Mouse (Mus musculus) CH12.LX (cell line): Measurements from ENCODE around the gene Krtcap3. TPM values are rescaled to one million over a fixed set of nuclear protein-coding genes. Genes with fewer than 3 reads are reported as not detected.

Experiments
- DNase-seq: peaks from one replicate; pipeline ENCODE4 v3.0.0-alpha.2; 2013; ENCODE audit errors: extremely low read depth
- H3K27ac ChIP-seq: 2 replicates; pipeline ENCODE4 v1.5.1; 2012; ENCODE audit warnings: low read depth, mild to moderate bottlenecking, control low read depth, moderate library complexity; ENCODE audit not compliant: insufficient read depth
- H3K27me3 ChIP-seq: replicated peaks from 2 replicates; pipeline ENCODE3; 2012; ENCODE audit warnings: inconsistent platforms
- H3K36me3 ChIP-seq, 2 experiments: replicated peaks in 1 of 2; 2 replicates each; pipeline versions ENCODE3 to v1.6.1; 2012; ENCODE audit warnings: inconsistent platforms in 1 of 2, low read length in 1 of 2, mild to moderate bottlenecking in 1 of 2, mixed read lengths in 1 of 2, moderate library complexity in 1 of 2; ENCODE audit not compliant: control insufficient read depth in 1 of 2, insufficient read depth in 1 of 2
- H3K4me1 ChIP-seq, 2 experiments: 2 replicates each; pipeline ENCODE4 v1.6.1; 2012; ENCODE audit warnings: inconsistent platforms in 1 of 2, moderate library complexity in 1 of 2; ENCODE audit not compliant: insufficient read depth in 2 of 2, control insufficient read depth in 1 of 2
- H3K4me2 ChIP-seq: 2 replicates; pipeline ENCODE4 v1.6.1; 2012; ENCODE audit warnings: low read depth, mild to moderate bottlenecking, control low read depth; ENCODE audit not compliant: poor library complexity, insufficient read depth, severe bottlenecking
- H3K4me3 ChIP-seq, 3 experiments: fragments of 150-350 bp in 1 of 3; sonication (generic) in 1 of 3; replicated peaks in 1 of 3; 2 replicates each; pipeline versions ENCODE3 to v1.5.1; 2011 to 2012; ENCODE audit warnings: low read depth in 2 of 3, low read length in 2 of 3, mild to moderate bottlenecking in 2 of 3, moderate library complexity in 2 of 3, control low read depth in 1 of 3, improper control_type of control experiment in 1 of 3, inconsistent platforms in 1 of 3, mixed read lengths in 1 of 3; ENCODE audit not compliant: poor library complexity in 1 of 3
- H3K79me2 ChIP-seq: replicated peaks from 2 replicates; pipeline ENCODE4 v1.6.1; 2012; ENCODE audit warnings: mild to moderate bottlenecking, moderate library complexity; ENCODE audit not compliant: control insufficient read depth, poor library complexity, insufficient read depth, severe bottlenecking; ENCODE audit errors: extremely low read depth
- H3K9ac ChIP-seq: 2 replicates; pipeline ENCODE4 v1.6.1; 2012; ENCODE audit warnings: low read depth, mild to moderate bottlenecking, control low read depth, moderate library complexity; ENCODE audit not compliant: insufficient read depth
- H3K9me3 ChIP-seq: replicated peaks from 2 replicates; pipeline ENCODE3; 2012; ENCODE audit warnings: low read length, inconsistent platforms, mixed read lengths
- CHD1 ChIP-seq: IDR thresholded peaks from 2 replicates; pipeline ENCODE4 v1.6.1; 2012; ENCODE audit warnings: low read depth, low read length, improper control_type of control experiment, inconsistent platforms
- E2F4 ChIP-seq: IDR thresholded peaks from 2 replicates; pipeline ENCODE4 v1.6.1; 2011; ENCODE audit warnings: low read depth, low read length, improper control_type of control experiment; ENCODE audit not compliant: insufficient replicate concordance
- EP300 ChIP-seq: IDR thresholded peaks from 2 replicates; pipeline ENCODE4 v1.6.1; 2011; ENCODE audit warnings: low read length, improper control_type of control experiment
- ETS1 ChIP-seq: conservative IDR thresholded peaks from 2 replicates; pipeline ENCODE4 v1.6.1; 2012; ENCODE audit warnings: low read depth, mild to moderate bottlenecking, inconsistent platforms, low read length, improper control_type of control experiment, moderate library complexity
- IRF4 ChIP-seq: IDR thresholded peaks from 2 replicates; pipeline ENCODE4 v1.6.1; 2014; ENCODE audit warnings: low read depth, mild to moderate bottlenecking, inconsistent platforms, low read length, improper control_type of control experiment
- JUN ChIP-seq: IDR thresholded peaks from 2 replicates; pipeline ENCODE4 v1.6.1; 2011; ENCODE audit warnings: low read depth, mild to moderate bottlenecking, low read length, improper control_type of control experiment, moderate library complexity; ENCODE audit not compliant: insufficient read depth
- JUND ChIP-seq: conservative IDR thresholded peaks from 2 replicates; pipeline ENCODE4 v1.6.1; 2011; ENCODE audit warnings: low read depth, low read length, improper control_type of control experiment
- MAFK ChIP-seq: IDR thresholded peaks from 2 replicates; pipeline ENCODE4 v1.6.1; 2011; ENCODE audit warnings: low read length, improper control_type of control experiment; ENCODE audit not compliant: insufficient replicate concordance
- MAZ ChIP-seq: IDR thresholded peaks from 2 replicates; pipeline ENCODE4 v1.6.1; 2012; ENCODE audit warnings: low read depth, mild to moderate bottlenecking, inconsistent platforms, low read length, improper control_type of control experiment, moderate library complexity
- MEF2A ChIP-seq: IDR thresholded peaks from 2 replicates; pipeline ENCODE4 v1.6.1; 2014; ENCODE audit warnings: low read depth, mild to moderate bottlenecking, inconsistent platforms, low read length, improper control_type of control experiment, borderline replicate concordance
- NELFE ChIP-seq: IDR thresholded peaks from 2 replicates; pipeline ENCODE4 v1.6.1; 2011; ENCODE audit warnings: low read depth, low read length, improper control_type of control experiment
- POLR2A ChIP-seq: IDR thresholded peaks from 2 replicates; pipeline ENCODE4 v1.6.1; 2011; ENCODE audit warnings: low read depth, mild to moderate bottlenecking, improper control_type of control experiment, low read length
- TBP ChIP-seq: conservative IDR thresholded peaks from 2 replicates; pipeline ENCODE4 v1.6.1; 2011; ENCODE audit warnings: low read depth, low read length, improper control_type of control experiment
- TCF12 ChIP-seq: IDR thresholded peaks from 2 replicates; pipeline ENCODE4 v1.6.1; 2014; ENCODE audit warnings: low read depth, mild to moderate bottlenecking, inconsistent platforms, low read length, improper control_type of control experiment
- USF1 ChIP-seq: IDR thresholded peaks from 2 replicates; pipeline ENCODE4 v1.6.1; 2014; ENCODE audit warnings: low read depth, mild to moderate bottlenecking, inconsistent platforms, low read length, improper control_type of control experiment
- ZMIZ1 ChIP-seq: IDR thresholded peaks from 2 replicates; pipeline ENCODE4 v1.6.1; 2012; ENCODE audit warnings: low read depth, mild to moderate bottlenecking, inconsistent platforms, low read length, improper control_type of control experiment
- ZNF384 ChIP-seq: IDR thresholded peaks from 2 replicates; pipeline ENCODE4 v1.6.1; 2012; ENCODE audit warnings: low read depth, low read length, improper control_type of control experiment, inconsistent platforms
- dilution Hi-C: fragments of 300-500 bp; cut with MboI; formaldehyde crosslinking; loops from 2 replicates; pipeline ENCODE4 v1.14.3; 2020; ENCODE audit warnings: low sequenced_read_pairs; ENCODE audit not compliant: extremely low pct_unique_long_range_greater_than_20kb, extremely low pct_ligation_motif_present
- in situ Hi-C: fragments of 300-500 bp; cut with MboI; formaldehyde crosslinking; loops from 3 replicates; pipeline ENCODE4 v1.14.3; 2019; ENCODE audit warnings: low sequenced_read_pairs, low pct_ligation_motif_present, low pct_unique_long_range_greater_than_20kb, mixed read lengths
- polyA plus RNA-seq: library from polyadenylated mRNA; unstranded; fragments of >175 nt; gene quantifications from 2 replicates; pipeline ENCODE4 v1.2.1, GENCODE M21; 2012; ENCODE audit warnings: low read depth; ENCODE audit not compliant: insufficient read length
- total RNA-seq, 2 experiments: library from RNA; depleted of rRNA; stranded (reverse); fragments of 300-350 nt in 1 of 2; fragments of >200 nt in 1 of 2; gene quantifications; 2 replicates each; pipeline ENCODE4 v1.2.3; 2012 to 2014

The Krtcap3 gene
- total and polyA plus RNA-seq, 3 experiments = 8.6 to 14.1 (median 9.8) TPM

DNA sequence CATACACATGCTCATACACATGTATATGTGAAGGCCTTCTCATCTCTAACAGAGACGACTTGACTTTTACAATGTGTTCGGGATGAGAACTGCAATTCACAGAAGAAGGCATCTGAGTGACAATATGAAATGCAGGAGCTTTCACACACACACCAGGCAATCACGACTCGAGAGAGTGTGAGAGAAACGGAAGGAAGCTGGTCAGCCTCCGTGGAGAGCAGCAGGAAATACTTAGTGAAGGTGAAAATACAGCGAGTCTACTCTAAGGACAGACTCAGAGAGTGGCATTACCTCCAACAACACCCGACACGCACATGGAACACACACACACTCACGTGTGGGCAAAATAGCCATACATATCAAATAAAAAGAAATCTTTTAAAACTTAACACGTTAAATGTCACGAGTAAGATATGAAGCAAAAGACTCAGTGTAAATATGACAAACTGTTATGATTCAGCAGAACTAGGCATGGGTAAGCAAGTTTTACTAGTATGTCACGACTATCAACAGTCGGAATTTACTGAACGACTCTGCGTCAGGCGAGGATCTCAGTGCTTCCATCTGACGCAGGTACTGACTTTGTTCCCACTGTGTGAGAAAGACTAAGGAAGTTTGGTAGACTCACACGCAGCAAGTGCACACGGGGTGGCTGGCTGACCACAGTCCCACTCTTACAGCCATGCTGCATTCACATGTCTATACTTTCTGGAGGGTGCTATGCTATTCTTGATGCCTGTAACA lies 27.9 kb downstream of the Krtcap3 start:
- H3K4me3 ChIP-seq = no peak overlapping the region
- H3K79me2 ChIP-seq = no peaks in the 10 kb centered on the region
- H3K4me1 ChIP-seq = no peaks in the 10 kb centered on the region
- H3K27me3 ChIP-seq = no peaks in the 10 kb centered on the region
- H3K4me2 ChIP-seq = no peak overlapping the region
- no peak for DNase-seq
- no peak overlapping the region for H3K9ac ChIP-seq
- H3K27ac ChIP-seq = no peak overlapping the region
- dilution Hi-C loops = no loop called here
- in situ Hi-C loops = no loop called here
- peaks cover 31 to 67% of the 10 kb centered on the region in 2 experiments for H3K36me3 ChIP-seq
- no peaks in the 10 kb centered on the region for H3K9me3 ChIP-seq
- no peak for TF ChIP-seq JUND
- no peak for TF ChIP-seq POLR2A
- no peak for TF ChIP-seq ETS1

- dilution Hi-C loops = no loop called here
- in situ Hi-C loops = no loop called here
- H3K4me3 ChIP-seq = no peak overlapping the region
Measured at GRCm38 (mm10) chr5:31288225-31288624, 36.7 kb downstream of the Krtcap3 start.

GRCm38 (mm10) chr5:31288655-31289054 lies 37.2 kb downstream of the Krtcap3 start:
- no peak overlapping the region for H3K4me3 ChIP-seq
- H3K36me3 ChIP-seq = peaks cover 19 to 27% of the 10 kb centered on the region in 2 experiments
- no peaks in the 10 kb centered on the region for H3K79me2 ChIP-seq
- peak; percentile 3 for DNase-seq
- in situ Hi-C loops = no loop called here
- dilution Hi-C loops = no loop called here
- H3K27ac ChIP-seq = peak overlapping the region; percentile 26
- TF ChIP-seq NELFE = no peak
- no peak for TF ChIP-seq ETS1
- no peak for TF ChIP-seq MAZ
- TF ChIP-seq MEF2A = 0 out of 2 replicates have a peak, but pooled peaks have one; percentile 12
- TF ChIP-seq E2F4 = no peak
- TF ChIP-seq USF1 = no peak
- TF ChIP-seq ZMIZ1 = no peak
- peak; percentile 4; the same call in 1 of the 2 replicates for TF ChIP-seq EP300
- TF ChIP-seq, all 38 proteins: peak for 2
- Histone ChIP-seq H3K4me2 (peak overlapping the region; percentile 35), H3K9ac (peak overlapping the region; percentile 14; the same call in 1 of the 2 replicates), H3K9me3 (no peaks in the 10 kb centered on the region), H3K4me1 (peaks cover 9 to 33% of the 10 kb centered on the region in 2 experiments; a peak in 3 of 4 replicates), H3K27me3 (peaks cover 17% of the 10 kb centered on the region)

More at GRCm38 (mm10) chr5:31288225-31288624, 36.7 kb downstream of the Krtcap3 start:
- DNase-seq = peak; percentile 45
- H3K9ac ChIP-seq = peak overlapping the region; percentile 14; the same call in 1 of the 2 replicates
- H3K27ac ChIP-seq = peak overlapping the region; percentile 26
- H3K27me3 ChIP-seq = peaks cover 13% of the 10 kb centered on the region
- H3K9me3 ChIP-seq = no peaks in the 10 kb centered on the region
- peaks cover 19 to 31% of the 10 kb centered on the region in 2 experiments for H3K36me3 ChIP-seq
- TF ChIP-seq ZNF384 (peak; percentile 92), TBP (no peak), IRF4 (peak; percentile 6; the same call in 1 of the 2 replicates), MAFK (no peak), JUN (peak; percentile 76), CHD1 (no peak), TCF12 (0 out of 2 replicates have a peak, but pooled peaks have one; percentile 0), ETS1 (peak; percentile 57; the same call in 1 of the 2 replicates), MAZ (no peak), MEF2A (0 out of 2 replicates have a peak, but pooled peaks have one; percentile 9), EP300 (peak; percentile 48; the same call in 1 of the 2 replicates)
- H3K4me1 ChIP-seq = peaks cover 9 to 33% of the 10 kb centered on the region in 2 experiments; a peak in 3 of 4 replicates
- H3K79me2 ChIP-seq = no peaks in the 10 kb centered on the region
- H3K4me2 ChIP-seq = peak overlapping the region; percentile 35
